Mouse (Mus musculus) kidney, adult 2 months (tissue): ENCODE measurements around the gene Klhl21. TPM values are rescaled to one million over a fixed set of nuclear protein-coding genes. Genes with fewer than 3 reads are reported as not detected.

ENCODE experiments used
- DNase-seq: peaks from one replicate; pipeline ENCODE4 v3.0.0; 2021
- H3K27ac ChIP-seq: fragments of 200-500 bp; 2 replicates; pipeline ENCODE4 v1.5.1; 2012; ENCODE audit warnings: low read depth, low read length, control low read depth, inconsistent platforms; ENCODE audit not compliant: insufficient read depth
- H3K27me3 ChIP-seq: fragments of 200-500 bp; replicated peaks from 2 replicates; pipeline ENCODE4 v1.6.1; 2012; ENCODE audit warnings: mild to moderate bottlenecking, moderate library complexity, low read length, inconsistent platforms; ENCODE audit not compliant: control insufficient read depth, insufficient read depth
- H3K36me3 ChIP-seq: fragments of 200-500 bp; 2 replicates; pipeline ENCODE4 v1.6.1; 2012; ENCODE audit warnings: mild to moderate bottlenecking, moderate library complexity, low read length, inconsistent platforms; ENCODE audit not compliant: control insufficient read depth, insufficient read depth
- H3K4me1 ChIP-seq: fragments of 200-500 bp; 2 replicates; pipeline ENCODE4 v1.6.1; 2011; ENCODE audit warnings: low read length; ENCODE audit not compliant: control insufficient read depth, insufficient read depth
- H3K4me3 ChIP-seq: fragments of 200-500 bp; 2 replicates; pipeline ENCODE4 v1.5.1; 2011; ENCODE audit warnings: mild to moderate bottlenecking, low read depth, low read length, control low read depth; ENCODE audit not compliant: insufficient read depth
- CTCF ChIP-seq: fragments of 200-500 bp; conservative IDR thresholded peaks from 2 replicates; pipeline ENCODE4 v1.5.1; 2011; ENCODE audit warnings: low read depth, mild to moderate bottlenecking, control low read depth, low read length, moderate library complexity, mixed read lengths; ENCODE audit not compliant: insufficient read depth, insufficient read length
- POLR2A ChIP-seq: fragments of 200-500 bp; IDR thresholded peaks from one replicate; pipeline ENCODE4 v1.6.1; 2011; ENCODE audit warnings: low read depth, low read length, control low read depth
- WGBS: fragments of 180-500 bp; shearing (Covaris S2); methylation state at CpG from one replicate; pipeline ENCODE4 v1.1.7; 2018; 5-methylcytosine and 5-hydroxymethylcytosine counted together
- polyA plus RNA-seq: library from polyadenylated mRNA; depleted of rRNA; stranded (reverse); fragments of >200 nt; gene quantifications from 2 replicates; pipeline ENCODE4 v1.2.3, GENCODE M21; 2012

Gene Klhl21
- polyA plus RNA-seq, 1 experiment, result 23.0 TPM

GRCm38 (mm10) chr4:152022506-152022905 is 13.9 kb downstream of the Klhl21 start:
- H3K27ac ChIP-seq, result no peak overlapping the region
- no peak overlapping the region for H3K4me3 ChIP-seq
- TF ChIP-seq CTCF (no peak), POLR2A (no peak)
- H3K4me1 ChIP-seq, result 0 out of 2 replicates have a peak, but pooled peaks cover 6% of the 10 kb centered on the region
- H3K27me3 ChIP-seq, result no peaks in the 10 kb centered on the region
- no peaks in the 10 kb centered on the region for H3K36me3 ChIP-seq
- DNase-seq, result no peak
- 70% methylated on average over 8 of the region's 8 CpGs for WGBS

GRCm38 (mm10) chr4:152024525-152024924 is 15.9 kb downstream of the Klhl21 start:
- Histone ChIP-seq H3K27me3 (no peaks in the 10 kb centered on the region), H3K4me1 (peaks cover 6% of the 10 kb centered on the region; the same call in 1 of the 2 replicates), H3K4me3 (no peak overlapping the region), H3K27ac (no peak overlapping the region), H3K36me3 (no peaks in the 10 kb centered on the region)
- DNase-seq, result no peak
- WGBS, result 94% methylated on average over 11 of the region's 11 CpGs
- TF ChIP-seq POLR2A (no peak), CTCF (no peak)

GRCm38 (mm10) chr4:152026751-152027508 is 18.3 kb downstream of the Klhl21 start:
- Histone ChIP-seq H3K27me3 (no peaks in the 10 kb centered on the region), H3K27ac (peak overlapping the region; percentile 19), H3K36me3 (no peaks in the 10 kb centered on the region), H3K4me1 (peaks cover 6% of the 10 kb centered on the region; the same call in 1 of the 2 replicates), H3K4me3 (peak overlapping the region; percentile 66)
- DNase-seq, result peak; percentile 51
- WGBS, result 2% methylated on average over 41 of the region's 41 CpGs
- TF ChIP-seq CTCF (0 out of 2 replicates have a peak, but pooled peaks have one; percentile 4), POLR2A (no peak)

GRCm38 (mm10) chr4:152027524-152027923 is 18.9 kb downstream of the Klhl21 start, which contains the start of gene Zbtb48:
Gene Zbtb48 (minus strand): TSS chr4:152027671.
- no peak for TF ChIP-seq POLR2A
- no peaks in the 10 kb centered on the region for H3K36me3 ChIP-seq
- peak; percentile 99 for DNase-seq
- peak within 1 kb of the TSS; percentile 19 for H3K27ac ChIP-seq
- under 1% methylated on average over 35 of the region's 35 CpGs for WGBS
- H3K4me1 ChIP-seq, result peaks cover 6% of the 10 kb centered on the region; the same call in 1 of the 2 replicates
- H3K4me3 ChIP-seq, result peak within 1 kb of the TSS; percentile 66
- no peaks in the 10 kb centered on the region for H3K27me3 ChIP-seq

GRCm38 (mm10) chr4:152028456-152028855 is 19.9 kb downstream of the Klhl21 start:
- Histone ChIP-seq H3K4me3 (no peak overlapping the region), H3K27ac (no peak overlapping the region), H3K27me3 (no peaks in the 10 kb centered on the region), H3K4me1 (peaks cover 6% of the 10 kb centered on the region; the same call in 1 of the 2 replicates), H3K36me3 (no peaks in the 10 kb centered on the region)
- TF ChIP-seq CTCF, result no peak
- TF ChIP-seq POLR2A, result no peak
- no peak for DNase-seq
- 61% methylated on average over 15 of the region's 15 CpGs for WGBS

DNA sequence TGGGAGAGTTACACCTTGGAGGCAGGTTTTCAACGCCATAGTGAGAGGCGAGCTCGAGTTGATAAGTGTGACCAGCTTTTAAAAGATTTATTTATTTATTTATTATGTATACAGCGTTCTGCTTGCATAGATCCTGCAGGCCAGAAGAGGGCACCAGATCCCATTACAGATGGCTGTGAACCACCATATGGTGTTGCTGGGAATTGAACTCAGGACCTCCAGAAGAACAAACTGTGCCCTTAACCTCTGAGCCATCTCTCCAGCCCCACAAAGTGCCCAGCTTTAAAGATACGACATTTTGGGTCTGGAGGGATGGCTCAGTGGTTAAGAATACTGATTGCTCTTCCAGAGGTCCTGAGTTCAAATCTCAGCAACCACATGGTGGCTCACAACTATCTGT is 20.5 kb downstream of the Klhl21 start:
- Histone ChIP-seq H3K27me3 (no peaks in the 10 kb centered on the region), H3K4me1 (peaks cover 6% of the 10 kb centered on the region; the same call in 1 of the 2 replicates), H3K36me3 (no peaks in the 10 kb centered on the region), H3K4me3 (no peak overlapping the region), H3K27ac (no peak overlapping the region)
- TF ChIP-seq POLR2A (no peak), CTCF (peak; percentile 27; the same call in 1 of the 2 replicates)
- WGBS, result 48% methylated on average over 5 of the region's 5 CpGs
- DNase-seq, result no peak

GRCm38 (mm10) chr4:152029997-152030396 is 21.4 kb downstream of the Klhl21 start:
- Histone ChIP-seq H3K36me3 (no peaks in the 10 kb centered on the region), H3K4me3 (no peak overlapping the region), H3K4me1 (peaks cover 6% of the 10 kb centered on the region; the same call in 1 of the 2 replicates), H3K27me3 (no peaks in the 10 kb centered on the region), H3K27ac (no peak overlapping the region)
- no peak; the same call in 1 of the 2 replicates for TF ChIP-seq CTCF
- TF ChIP-seq POLR2A, result no peak
- 75% methylated on average over 4 of the region's 4 CpGs for WGBS
- no peak for DNase-seq
